Mouse (Mus musculus): ENCODE measurements at regions not wholly inside any gene's neighbourhood (a gene's known extent, or its start where the extent isn't known, plus 50 kb on each side); places are given as distances from the start of the nearest gene placed in this dataset.
"Not testable (repeated sequence)": the region's sequence is repeated elsewhere in the genome, so short reads cannot be mapped to it uniquely, and the experiment has no call there.

GRCm38 (mm10) chr1:41908808-41909110 is 786.8 kb upstream of the Pou3f3 start:
- H3K9ac ChIP-seq: no peak overlapping the region

DNA sequence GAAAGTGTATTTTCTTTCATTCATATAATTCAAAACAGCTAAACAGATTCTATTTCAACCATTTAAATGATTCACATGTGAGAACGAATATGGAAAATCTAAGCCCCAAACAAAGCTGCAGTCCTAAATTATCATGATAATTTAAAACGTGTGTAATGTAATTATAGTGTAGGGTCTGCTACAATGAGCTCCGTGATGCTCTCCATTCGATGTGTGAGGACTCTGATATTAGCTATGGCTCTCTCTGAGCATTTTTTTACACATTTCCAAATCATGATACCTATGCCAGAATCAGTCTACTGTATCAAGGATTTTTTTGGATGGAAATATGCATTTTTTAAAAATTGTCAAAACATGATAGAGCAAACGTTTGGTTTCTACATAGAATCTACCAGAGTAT is 785.8 kb upstream of the Pou3f3 start:
- Histone ChIP-seq H3K36me3 (no peaks in the 10 kb centered on the region), H3K9ac (no peak overlapping the region), H3K27me3 (no peaks in the 10 kb centered on the region), H3K4me2 (no peak overlapping the region), H3K9me3 (replicated peaks) (no peaks in the 10 kb centered on the region), H3K27ac (no peak overlapping the region), H3K4me3 (no peak overlapping the region), H3K4me1 (replicated peaks) (no peaks in the 10 kb centered on the region)
- ATAC-seq (replicated peaks; ENCODE audit: insufficient number of reproducible peaks, insufficient read depth, low FRiP score, low read depth): no peak
- 74% methylated on average over 5 of the region's 5 CpGs for WGBS

More at GRCm38 (mm10) chr1:41908808-41909110, 786.8 kb upstream of the Pou3f3 start:
- H3K27ac ChIP-seq: no peak overlapping the region
- H3K4me2 ChIP-seq: no peak overlapping the region
- no peak overlapping the region for H3K4me3 ChIP-seq
- no peaks in the 10 kb centered on the region for H3K36me3 ChIP-seq
- 87% methylated on average over 5 of the region's 5 CpGs for WGBS
- no peaks in the 10 kb centered on the region for H3K4me1 ChIP-seq (replicated peaks)
- no peaks in the 10 kb centered on the region for H3K9me3 ChIP-seq (replicated peaks)
- ATAC-seq (replicated peaks; ENCODE audit: insufficient number of reproducible peaks, insufficient read depth, low FRiP score, low read depth): no peak
- H3K27me3 ChIP-seq: no peaks in the 10 kb centered on the region

DNA sequence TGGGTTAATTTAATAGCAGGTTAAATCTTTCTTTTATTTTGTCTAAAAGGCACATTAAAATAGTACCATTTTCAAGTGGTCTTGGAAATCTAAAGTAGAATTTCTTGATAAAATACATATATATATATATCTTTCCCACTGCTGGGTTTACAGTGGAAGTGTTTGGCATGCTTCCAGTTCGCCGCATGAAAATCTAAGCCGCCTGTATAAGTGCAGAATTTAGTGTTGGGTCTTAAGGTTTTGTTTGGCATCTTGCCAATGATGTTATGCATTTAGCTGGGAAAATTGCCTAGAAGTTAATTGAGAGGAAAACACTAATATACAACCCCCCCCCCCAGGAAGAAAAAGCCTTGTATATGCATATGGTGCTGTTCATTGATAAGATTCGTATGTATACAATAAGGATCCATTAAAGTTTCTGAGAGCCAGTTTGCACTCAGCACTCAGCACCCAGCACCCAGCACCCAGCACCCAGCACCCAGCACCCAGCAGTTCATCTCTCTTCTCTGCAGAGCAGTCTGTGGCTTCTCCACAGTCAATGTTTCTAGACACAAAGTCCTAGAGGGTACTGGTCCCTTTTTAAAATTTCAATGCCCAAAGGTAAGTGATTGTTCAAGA is 778.7 kb upstream of the Pou3f3 start:
- no peaks in the 10 kb centered on the region for H3K9me3 ChIP-seq (replicated peaks)
- no peaks in the 10 kb centered on the region for H3K4me1 ChIP-seq (replicated peaks)
- H3K4me3 ChIP-seq: no peak overlapping the region
- no peak overlapping the region for H3K4me2 ChIP-seq
- 47% methylated on average over 4 of the region's 4 CpGs for WGBS
- no peak for ATAC-seq (replicated peaks; ENCODE audit: insufficient number of reproducible peaks, insufficient read depth, low FRiP score, low read depth)
- no peak overlapping the region for H3K27ac ChIP-seq
- no peaks in the 10 kb centered on the region for H3K36me3 ChIP-seq
- no peaks in the 10 kb centered on the region for H3K27me3 ChIP-seq
- no peak overlapping the region for H3K9ac ChIP-seq

- not testable (repeated sequence) for H3K27me3 ChIP-seq; H3K9ac ChIP-seq; H3K4me1 ChIP-seq (replicated peaks); H3K27ac ChIP-seq; ATAC-seq (replicated peaks; ENCODE audit: insufficient number of reproducible peaks, insufficient read depth, low FRiP score, low read depth); H3K36me3 ChIP-seq; H3K9me3 ChIP-seq (replicated peaks); H3K4me2 ChIP-seq; H3K4me3 ChIP-seq
- WGBS: 81% methylated on average over 5 of the region's 5 CpGs
These were observed 777.8 kb upstream of the Pou3f3 start for GRCm38 (mm10) chr1:41917807-41918206.

DNA sequence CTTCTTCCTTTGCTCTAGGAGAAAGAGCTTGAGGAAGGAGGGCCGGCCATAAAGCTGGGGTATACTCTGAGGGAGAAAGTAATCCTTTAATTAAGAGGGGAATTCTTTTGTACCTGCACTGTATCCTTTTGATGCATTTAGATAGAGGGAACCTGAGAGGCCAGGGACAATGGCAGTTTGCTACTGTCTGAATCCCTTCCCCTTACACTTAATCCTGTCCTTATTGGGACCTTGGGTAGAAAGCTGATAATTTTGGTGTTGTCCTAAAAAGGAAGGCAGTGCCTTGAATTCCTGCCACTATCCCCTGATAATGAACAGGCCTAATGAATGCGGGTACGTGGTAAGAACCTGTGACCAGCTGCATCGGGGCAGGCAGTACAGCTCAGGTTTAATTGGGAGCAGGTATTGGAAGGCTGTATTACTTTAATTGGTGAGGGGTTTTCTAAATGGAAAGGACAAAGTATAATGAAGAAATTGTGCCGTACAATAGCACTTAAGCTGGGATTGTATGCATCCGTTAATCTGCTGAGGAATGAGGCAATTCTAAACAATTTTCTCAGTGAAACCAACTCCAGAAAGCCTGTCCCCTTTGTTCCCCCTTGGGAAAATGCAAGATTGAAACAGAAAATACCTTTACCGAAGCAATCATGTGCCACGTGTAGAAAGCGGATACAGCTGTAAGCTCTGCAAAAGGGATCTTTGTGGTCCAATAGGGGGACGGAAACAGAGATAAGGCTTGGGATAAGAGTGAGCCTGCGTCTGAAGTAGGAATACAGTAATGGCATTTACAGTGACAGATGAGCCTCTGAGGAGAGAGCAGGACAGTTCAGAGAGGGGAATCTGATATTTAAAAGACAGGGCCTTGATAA is 776.9 kb upstream of the Pou3f3 start:
- H3K4me2 ChIP-seq: peak overlapping the region; percentile 42
- no peak overlapping the region for H3K4me3 ChIP-seq
- no peaks in the 10 kb centered on the region for H3K9me3 ChIP-seq (replicated peaks)
- H3K36me3 ChIP-seq: no peaks in the 10 kb centered on the region
- no peak for ATAC-seq (replicated peaks; ENCODE audit: insufficient number of reproducible peaks, insufficient read depth, low FRiP score, low read depth)
- 28% methylated on average over 11 of the region's 11 CpGs for WGBS
- H3K9ac ChIP-seq: no peak overlapping the region
- H3K4me1 ChIP-seq (replicated peaks): no peaks in the 10 kb centered on the region
- no peak overlapping the region for H3K27ac ChIP-seq
- no peaks in the 10 kb centered on the region for H3K27me3 ChIP-seq

DNA sequence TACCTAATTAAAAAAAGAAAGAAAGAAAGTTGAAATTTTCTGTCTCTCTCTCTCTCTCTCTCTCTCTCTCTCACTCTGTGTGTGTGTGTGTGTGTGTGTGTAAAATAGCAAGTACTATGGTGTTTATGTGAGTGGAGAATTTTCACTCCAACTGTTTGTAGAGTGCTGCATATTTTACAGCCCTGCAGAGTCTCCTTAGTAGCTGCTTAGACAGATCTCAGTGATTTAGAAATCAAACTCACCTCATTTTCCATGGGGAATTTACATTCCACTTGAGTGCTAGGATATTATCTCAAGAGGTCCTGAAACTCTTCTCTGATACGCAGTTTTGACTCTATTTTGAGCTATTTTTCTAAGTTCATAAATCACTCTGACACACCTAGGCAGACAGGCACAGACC is 761.8 kb upstream of the Pou3f3 start:
- 31% methylated on average over 1 of the region's 1 CpGs for WGBS
- no peak overlapping the region for H3K4me3 ChIP-seq
- H3K27me3 ChIP-seq: no peaks in the 10 kb centered on the region
- no peak overlapping the region for H3K9ac ChIP-seq
- H3K9me3 ChIP-seq (replicated peaks): no peaks in the 10 kb centered on the region
- H3K36me3 ChIP-seq: no peaks in the 10 kb centered on the region
- H3K4me1 ChIP-seq (replicated peaks): no peaks in the 10 kb centered on the region
- H3K4me2 ChIP-seq: no peak overlapping the region
- no peak overlapping the region for H3K27ac ChIP-seq
- no peak for ATAC-seq (replicated peaks; ENCODE audit: insufficient number of reproducible peaks, insufficient read depth, low FRiP score, low read depth)

GRCm38 (mm10) chr1:41935912-41936478 is 759.6 kb upstream of the Pou3f3 start:
- Histone ChIP-seq H3K4me2 (no peak overlapping the region), H3K36me3 (no peaks in the 10 kb centered on the region), H3K4me1 (replicated peaks) (no peaks in the 10 kb centered on the region), H3K27me3 (no peaks in the 10 kb centered on the region), H3K4me3 (no peak overlapping the region), H3K9ac (no peak overlapping the region), H3K9me3 (replicated peaks) (no peaks in the 10 kb centered on the region), H3K27ac (no peak overlapping the region)
- ATAC-seq (replicated peaks; ENCODE audit: insufficient number of reproducible peaks, insufficient read depth, low FRiP score, low read depth): no peak
- 88% methylated on average over 7 of the region's 7 CpGs for WGBS

GRCm38 (mm10) chr1:41960982-41961381 is 734.6 kb upstream of the Pou3f3 start:
- ATAC-seq (replicated peaks; ENCODE audit: insufficient number of reproducible peaks, insufficient read depth, low FRiP score, low read depth): no peak
- Histone ChIP-seq H3K27me3 (no peaks in the 10 kb centered on the region), H3K4me3 (no peak overlapping the region), H3K9me3 (replicated peaks) (no peaks in the 10 kb centered on the region; the same call in 1 of the 2 replicates), H3K9ac (no peak overlapping the region), H3K36me3 (no peaks in the 10 kb centered on the region), H3K4me2 (no peak overlapping the region), H3K27ac (no peak overlapping the region), H3K4me1 (replicated peaks) (no peaks in the 10 kb centered on the region)
- WGBS: 56% methylated on average over 2 of the region's 2 CpGs

- no peaks in the 10 kb centered on the region for H3K27me3 ChIP-seq
- H3K27ac ChIP-seq: no peak overlapping the region
- 87% methylated on average over 5 of the region's 5 CpGs for WGBS
- ATAC-seq (replicated peaks; ENCODE audit: insufficient number of reproducible peaks, insufficient read depth, low FRiP score, low read depth): no peak
- no peaks in the 10 kb centered on the region for H3K9me3 ChIP-seq (replicated peaks)
- no peak overlapping the region for H3K9ac ChIP-seq
- no peak overlapping the region for H3K4me2 ChIP-seq
- no peaks in the 10 kb centered on the region for H3K36me3 ChIP-seq
- no peak overlapping the region for H3K4me3 ChIP-seq
- H3K4me1 ChIP-seq (replicated peaks): no peaks in the 10 kb centered on the region
These were observed 714.0 kb upstream of the Pou3f3 start for GRCm38 (mm10) chr1:41981545-41981944.

DNA sequence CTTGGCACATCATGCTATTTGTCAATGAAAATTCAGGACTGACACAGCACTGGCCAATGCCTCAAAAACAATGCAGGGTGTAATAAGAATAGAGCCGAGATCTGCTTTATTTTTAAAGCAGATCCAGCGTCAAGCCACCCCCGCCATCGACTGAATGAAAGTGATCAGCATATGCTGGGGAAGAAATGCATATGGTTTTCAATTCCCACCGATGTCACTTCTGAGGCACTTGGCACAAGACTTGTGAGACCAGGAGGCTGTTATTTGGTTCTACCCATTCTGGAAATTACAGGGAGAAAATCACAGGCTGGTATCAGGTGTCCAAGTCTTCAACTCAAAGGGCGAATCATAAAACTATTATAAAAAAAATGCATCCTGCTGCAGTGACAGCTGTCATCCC is 689.3 kb upstream of the Pou3f3 start:
- Histone ChIP-seq H3K4me3 (no peak overlapping the region), H3K9me3 (replicated peaks) (no peaks in the 10 kb centered on the region), H3K4me1 (replicated peaks) (no peaks in the 10 kb centered on the region), H3K36me3 (no peaks in the 10 kb centered on the region), H3K27ac (no peak overlapping the region), H3K9ac (no peak overlapping the region), H3K4me2 (no peak overlapping the region), H3K27me3 (no peaks in the 10 kb centered on the region)
- ATAC-seq (replicated peaks; ENCODE audit: insufficient number of reproducible peaks, insufficient read depth, low FRiP score, low read depth): no peak
- WGBS: 75% methylated on average over 6 of the region's 6 CpGs

DNA sequence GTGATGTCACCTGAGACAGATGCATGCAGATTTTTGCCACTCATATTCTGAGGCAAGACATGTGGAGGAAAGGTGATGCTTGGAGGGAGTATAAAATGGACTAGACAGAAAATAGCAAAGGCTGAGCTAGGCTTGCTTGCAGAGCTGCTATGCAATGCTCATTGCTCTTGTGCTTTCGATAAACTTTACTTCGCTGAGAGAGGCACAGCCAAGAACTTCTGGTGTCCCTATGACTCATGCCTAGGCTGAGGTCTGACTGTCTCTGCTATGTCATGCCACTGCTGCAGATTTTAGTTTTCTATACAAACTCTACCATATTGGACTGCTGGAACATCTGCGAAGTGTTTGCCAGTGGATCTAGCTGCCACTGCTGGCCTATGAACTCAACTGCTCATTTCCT is 687.5 kb upstream of the Pou3f3 start:
- H3K4me2 ChIP-seq: no peak overlapping the region
- H3K4me1 ChIP-seq (replicated peaks): no peaks in the 10 kb centered on the region
- no peaks in the 10 kb centered on the region for H3K9me3 ChIP-seq (replicated peaks)
- 88% methylated on average over 3 of the region's 3 CpGs for WGBS
- no peaks in the 10 kb centered on the region for H3K36me3 ChIP-seq
- no peaks in the 10 kb centered on the region for H3K27me3 ChIP-seq
- H3K4me3 ChIP-seq: no peak overlapping the region
- H3K27ac ChIP-seq: no peak overlapping the region
- ATAC-seq (replicated peaks; ENCODE audit: insufficient number of reproducible peaks, insufficient read depth, low FRiP score, low read depth): no peak
- H3K9ac ChIP-seq: no peak overlapping the region

GRCm38 (mm10) chr1:42012911-42013310 is 682.7 kb upstream of the Pou3f3 start:
- no peak overlapping the region for H3K9ac ChIP-seq
- no peaks in the 10 kb centered on the region for H3K36me3 ChIP-seq
- no peaks in the 10 kb centered on the region for H3K9me3 ChIP-seq (replicated peaks)
- H3K4me1 ChIP-seq (replicated peaks): no peaks in the 10 kb centered on the region
- H3K4me2 ChIP-seq: no peak overlapping the region
- 85% methylated on average over 3 of the region's 3 CpGs for WGBS
- no peak for ATAC-seq (replicated peaks; ENCODE audit: insufficient number of reproducible peaks, insufficient read depth, low FRiP score, low read depth)
- H3K27me3 ChIP-seq: no peaks in the 10 kb centered on the region
- no peak overlapping the region for H3K27ac ChIP-seq
- no peak overlapping the region for H3K4me3 ChIP-seq
